Mouse (Mus musculus): Measurements from ENCODE around the gene Rasa3. TPM values are rescaled to one million over a fixed set of nuclear protein-coding genes. Genes with fewer than 3 reads are reported as not detected.

The Rasa3 gene
- polyA plus RNA-seq, 1 experiment from 2014 or later, result 32.6 TPM

- Histone ChIP-seq H3K9ac (no peak overlapping the region), H3K27ac (no peak overlapping the region; the same call in 1 of the 2 replicates), H3K4me2 (replicated peaks) (no peak overlapping the region), H3K36me3 (replicated peaks; ENCODE audit: control insufficient read depth, insufficient read depth) (no peaks in the 10 kb centered on the region), H3K27me3 (ENCODE audit: control insufficient read depth, insufficient read depth, low read length) (no peaks in the 10 kb centered on the region), H3K4me1 (replicated peaks; ENCODE audit: control insufficient read depth, insufficient read depth, low read length) (peaks cover 14% of the 10 kb centered on the region), H3K4me3 (replicated peaks; ENCODE audit: low read length) (no peak overlapping the region), H3K9me3 (ENCODE audit: control insufficient read depth, low read length) (0 out of 2 replicates have a peak, but pooled peaks cover 6% of the 10 kb centered on the region)
- 69% methylated on average over 15 of the region's 15 CpGs for WGBS
- DNase-seq (ENCODE audit: low spot score) (no peak), ATAC-seq (ENCODE audit: low FRiP score) (0 out of 2 replicates have a peak, but pooled peaks have one; percentile 22)
Measured at GRCm38 (mm10) chr8:13529011-13529840, 148.2 kb downstream of the Rasa3 start.

- H3K9me3 ChIP-seq (ENCODE audit: control insufficient read depth, low read length), result no peaks in the 10 kb centered on the region
- WGBS, result 77% methylated on average over 7 of the region's 7 CpGs
Measured at GRCm38 (mm10) chr8:13521392-13521791, 156.0 kb downstream of the Rasa3 start.

GRCm38 (mm10) chr8:13520349-13520748 is 157.1 kb downstream of the Rasa3 start:
- Histone ChIP-seq H3K4me2 (replicated peaks) (no peak overlapping the region), H3K27me3 (ENCODE audit: control insufficient read depth, insufficient read depth, low read length) (no peaks in the 10 kb centered on the region), H3K9ac (no peak overlapping the region), H3K36me3 (replicated peaks; ENCODE audit: control insufficient read depth, insufficient read depth) (no peaks in the 10 kb centered on the region), H3K4me1 (replicated peaks; ENCODE audit: control insufficient read depth, insufficient read depth, low read length) (no peaks in the 10 kb centered on the region), H3K4me3 (replicated peaks; ENCODE audit: low read length) (no peak overlapping the region), H3K9me3 (ENCODE audit: control insufficient read depth, low read length) (no peaks in the 10 kb centered on the region), H3K27ac (no peak overlapping the region)
- 73% methylated on average over 6 of the region's 6 CpGs for WGBS
- DNase-seq (ENCODE audit: low spot score), result no peak
- ATAC-seq (ENCODE audit: low FRiP score), result no peak

More at GRCm38 (mm10) chr8:13521392-13521791, 156.0 kb downstream of the Rasa3 start:
- Histone ChIP-seq H3K4me1 (replicated peaks; ENCODE audit: control insufficient read depth, insufficient read depth, low read length) (no peaks in the 10 kb centered on the region), H3K4me2 (replicated peaks) (no peak overlapping the region), H3K27me3 (ENCODE audit: control insufficient read depth, insufficient read depth, low read length) (no peaks in the 10 kb centered on the region), H3K4me3 (replicated peaks; ENCODE audit: low read length) (no peak overlapping the region), H3K27ac (no peak overlapping the region), H3K9ac (no peak overlapping the region), H3K36me3 (replicated peaks; ENCODE audit: control insufficient read depth, insufficient read depth) (no peaks in the 10 kb centered on the region)
- no peak for DNase-seq (ENCODE audit: low spot score)
- ATAC-seq (ENCODE audit: low FRiP score), result no peak

GRCm38 (mm10) chr8:13519503-13519902 is 157.9 kb downstream of the Rasa3 start:
- no peaks in the 10 kb centered on the region for H3K27me3 ChIP-seq (ENCODE audit: control insufficient read depth, insufficient read depth, low read length)
- H3K9me3 ChIP-seq (ENCODE audit: control insufficient read depth, low read length), result no peaks in the 10 kb centered on the region
- no peak overlapping the region for H3K27ac ChIP-seq
- H3K4me3 ChIP-seq (replicated peaks; ENCODE audit: low read length), result no peak overlapping the region
- ATAC-seq (ENCODE audit: low FRiP score) (no peak), DNase-seq (ENCODE audit: low spot score) (no peak)
- WGBS, result 89% methylated on average over 9 of the region's 9 CpGs
- no peak overlapping the region for H3K4me2 ChIP-seq (replicated peaks)
- no peaks in the 10 kb centered on the region for H3K4me1 ChIP-seq (replicated peaks; ENCODE audit: control insufficient read depth, insufficient read depth, low read length)
- no peak overlapping the region for H3K9ac ChIP-seq
- no peaks in the 10 kb centered on the region for H3K36me3 ChIP-seq (replicated peaks; ENCODE audit: control insufficient read depth, insufficient read depth)

- ATAC-seq (ENCODE audit: low FRiP score) (no peak), DNase-seq (ENCODE audit: low spot score) (no peak)
- Histone ChIP-seq H3K36me3 (replicated peaks; ENCODE audit: control insufficient read depth, insufficient read depth) (no peaks in the 10 kb centered on the region), H3K4me2 (replicated peaks) (no peak overlapping the region), H3K27me3 (ENCODE audit: control insufficient read depth, insufficient read depth, low read length) (no peaks in the 10 kb centered on the region), H3K9me3 (ENCODE audit: control insufficient read depth, low read length) (no peaks in the 10 kb centered on the region), H3K9ac (no peak overlapping the region), H3K4me3 (replicated peaks; ENCODE audit: low read length) (no peak overlapping the region), H3K4me1 (replicated peaks; ENCODE audit: control insufficient read depth, insufficient read depth, low read length) (no peaks in the 10 kb centered on the region), H3K27ac (no peak overlapping the region)
- 90% methylated on average over 6 of the region's 6 CpGs for WGBS
Measured at GRCm38 (mm10) chr8:13517284-13517781, 160.1 kb downstream of the Rasa3 start.

Other genes starting within 250 kb of the Rasa3 start
- gene Tmem255b, start 242.4 kb downstream of the Rasa3 start, polyA plus RNA-seq (2014; fragmentation: Nextera tagmentation; extraction: Ambion mirVana), result 0.75 and 1.5 TPM in 2 replicates
- 34.7 and 36.2 TPM in 2 replicates for gene Gas6, start 183.1 kb downstream of the Rasa3 start, polyA plus RNA-seq (2014; fragmentation: Nextera tagmentation; extraction: Ambion mirVana)
- not detected in 2 replicates for gene 1700029H14Rik, start 115.1 kb downstream of the Rasa3 start, polyA plus RNA-seq (2014; fragmentation: Nextera tagmentation; extraction: Ambion mirVana)
- 0.73 and 1.7 TPM in 2 replicates for gene Cfap97d2, start 28.3 kb upstream of the Rasa3 start, polyA plus RNA-seq (2014; fragmentation: Nextera tagmentation; extraction: Ambion mirVana)
- gene Cdc16, start 80.1 kb upstream of the Rasa3 start, polyA plus RNA-seq (2014; fragmentation: Nextera tagmentation; extraction: Ambion mirVana), result 173 and 180 TPM in 2 replicates
- 35.4 and 36.3 TPM in 2 replicates for gene Upf3a, start 108.0 kb upstream of the Rasa3 start, polyA plus RNA-seq (2014; fragmentation: Nextera tagmentation; extraction: Ambion mirVana)
- gene AF366264, start 160.8 kb upstream of the Rasa3 start, polyA plus RNA-seq (2014; fragmentation: Nextera tagmentation; extraction: Ambion mirVana), result not detected in 2 replicates
- gene Champ1, start 192.0 kb upstream of the Rasa3 start, polyA plus RNA-seq (2014; fragmentation: Nextera tagmentation; extraction: Ambion mirVana), result 53.6 and 60.4 TPM in 2 replicates
- 144 and 149 TPM in 2 replicates for gene Coprs, start 212.7 kb upstream of the Rasa3 start, polyA plus RNA-seq (2014; fragmentation: Nextera tagmentation; extraction: Ambion mirVana)